Mouse (Mus musculus) myocyte (in vitro differentiated cells): ENCODE measurements around the gene Rtl1. TPM values are rescaled to one million over a fixed set of nuclear protein-coding genes. Genes with fewer than 3 reads are reported as not detected.

Experiments
- H3K27me3 ChIP-seq: one replicate; pipeline ENCODE4 v1.6.1; 2011; ENCODE audit not compliant: control insufficient read depth, insufficient read depth, insufficient read length
- H3K36me3 ChIP-seq: one replicate; pipeline ENCODE4 v1.6.1; 2011; ENCODE audit not compliant: control insufficient read depth, insufficient read depth
- H3K4me2 ChIP-seq: one replicate; pipeline ENCODE4 v1.6.1; 2011; ENCODE audit warnings: low read depth, control low read depth
- H3K4me3 ChIP-seq: one replicate; pipeline ENCODE4 v1.5.1; 2011; ENCODE audit warnings: mild to moderate bottlenecking, control low read depth, moderate library complexity
- H3K79me2 ChIP-seq: one replicate; pipeline ENCODE4 v1.6.1; 2011; ENCODE audit not compliant: control insufficient read depth, insufficient read depth
- H3ac ChIP-seq: one replicate; pipeline ENCODE4 v1.6.1; 2011; ENCODE audit not compliant: control insufficient read depth, insufficient read length
- CEBPB ChIP-seq: IDR thresholded peaks from 2 replicates; pipeline ENCODE4 v1.6.1; 2011; ENCODE audit warnings: mild to moderate bottlenecking, moderate library complexity; ENCODE audit not compliant: poor library complexity, insufficient read depth, severe bottlenecking
- E2F4 ChIP-seq: IDR thresholded peaks from one replicate; pipeline ENCODE4 v1.6.1; 2011; ENCODE audit warnings: mild to moderate bottlenecking, control low read depth, moderate library complexity; ENCODE audit not compliant: insufficient read depth
- MAX ChIP-seq: IDR thresholded peaks from one replicate; pipeline ENCODE4 v1.6.1; 2011; ENCODE audit warnings: low read depth, mild to moderate bottlenecking, control low read depth
- MYOD1 ChIP-seq, 3 experiments: IDR thresholded peaks; one replicate each; pipeline ENCODE4 v1.6.1; 2011; ENCODE audit warnings: control low read depth in 2 of 3, low read depth in 2 of 3, mild to moderate bottlenecking in 2 of 3, moderate library complexity in 1 of 3; ENCODE audit not compliant: insufficient read length in 2 of 3, control insufficient read depth in 1 of 3
- MYOG ChIP-seq, 3 experiments: IDR thresholded peaks; one replicate each; pipeline ENCODE4 v1.6.1; 2011; ENCODE audit warnings: control low read depth in 2 of 3, low read depth in 2 of 3, mild to moderate bottlenecking in 2 of 3; ENCODE audit not compliant: insufficient read length in 2 of 3, control insufficient read depth in 1 of 3, insufficient read depth in 1 of 3
- POLR2A ChIP-seq: IDR thresholded peaks from one replicate; pipeline ENCODE4 v1.6.1; 2011; ENCODE audit warnings: low read depth, mild to moderate bottlenecking, control low read depth, moderate library complexity; ENCODE audit not compliant: insufficient read length
- POLR2AphosphoS2 ChIP-seq: IDR thresholded peaks from one replicate; pipeline ENCODE4 v1.6.1; 2011; ENCODE audit warnings: low read depth, control low read depth; ENCODE audit not compliant: insufficient read length
- REST ChIP-seq: IDR thresholded peaks from one replicate; pipeline ENCODE4 v1.6.1; 2011; ENCODE audit warnings: mild to moderate bottlenecking, control low read depth, moderate library complexity; ENCODE audit not compliant: insufficient read depth, insufficient read length
- SRF ChIP-seq: IDR thresholded peaks from one replicate; pipeline ENCODE4 v1.6.1; 2011; ENCODE audit warnings: low read depth; ENCODE audit not compliant: control insufficient read depth, insufficient read length
- TCF12 ChIP-seq: IDR thresholded peaks from one replicate; pipeline ENCODE4 v1.6.1; 2011; ENCODE audit warnings: mild to moderate bottlenecking, control low read depth; ENCODE audit not compliant: poor library complexity, insufficient read depth, severe bottlenecking
- TCF3 ChIP-seq: IDR thresholded peaks from one replicate; pipeline ENCODE4 v1.6.1; 2011; ENCODE audit warnings: low read depth, control low read depth; ENCODE audit not compliant: insufficient read length
- USF1 ChIP-seq: IDR thresholded peaks from one replicate; pipeline ENCODE4 v1.6.1; 2011; ENCODE audit warnings: low read depth, mild to moderate bottlenecking, control low read depth, moderate library complexity
- polyA plus RNA-seq: library from polyadenylated mRNA; unstranded; fragments of >200 nt; fragmentation: generic; extraction: Trizol; gene quantifications from one replicate; pipeline ENCODE4 v1.2.1, GENCODE M21; 2012; ENCODE audit warnings: missing spikeins

The Rtl1 gene
- polyA plus RNA-seq, 1 experiment = not detected

- H3K36me3 ChIP-seq = no peaks in the 10 kb centered on the region
- H3K27me3 ChIP-seq = peaks cover 28% of the 10 kb centered on the region
- H3K4me2 ChIP-seq = no peak overlapping the region
- no peak overlapping the region for H3K4me3 ChIP-seq
- no peak overlapping the region for H3ac ChIP-seq
- H3K79me2 ChIP-seq = no peaks in the 10 kb centered on the region
- no peak for TF ChIP-seq MAX
- no peak for TF ChIP-seq MYOD1 (IDR thresholded peaks at IDR 0.05; ENCODE audit: control insufficient read depth in 1 of 3, insufficient read length in 2 of 3, low read depth in 2 of 3)
- TF ChIP-seq E2F4 = no peak
- TF ChIP-seq CEBPB = no peak
- TF ChIP-seq REST = no peak
- no peak for TF ChIP-seq POLR2A
- no peak for TF ChIP-seq TCF3
Observed at GRCm38 (mm10) chr12:109558226-109558824, 41.8 kb downstream of the Rtl1 start.

DNA sequence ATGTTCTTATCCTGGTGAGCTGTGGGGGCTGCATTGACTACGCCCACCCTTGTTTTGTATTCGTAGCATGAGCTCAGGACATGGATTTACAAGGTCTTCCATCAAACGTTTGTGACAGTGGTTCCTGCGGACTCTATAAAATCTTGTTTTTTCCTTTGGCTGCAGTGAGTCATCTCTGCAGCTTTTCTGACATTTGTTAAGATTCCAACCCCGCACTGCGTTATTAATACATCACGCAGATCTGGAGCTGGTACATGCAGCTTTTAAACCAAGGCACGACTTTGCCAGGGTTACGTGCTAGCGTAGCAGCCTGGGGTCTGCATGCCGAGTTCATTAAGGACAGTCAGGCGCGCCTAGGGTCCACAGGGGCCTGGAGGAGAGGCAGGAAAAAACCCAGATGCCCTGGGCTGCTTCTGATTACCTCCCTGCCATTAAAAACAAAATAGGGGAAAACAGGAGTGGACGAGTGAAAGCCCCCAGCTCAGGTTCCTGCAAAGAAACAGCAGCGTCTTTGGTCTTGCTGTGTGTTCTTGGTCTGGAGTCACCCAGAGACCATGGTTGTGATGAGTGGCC is 44.2 kb downstream of the Rtl1 start:
- no peak for TF ChIP-seq REST
- Histone ChIP-seq H3K4me3 (no peak overlapping the region), H3K4me2 (no peak overlapping the region), H3K36me3 (no peaks in the 10 kb centered on the region), H3K27me3 (peaks cover 28% of the 10 kb centered on the region), H3K79me2 (no peaks in the 10 kb centered on the region), H3ac (no peak overlapping the region)

- Histone ChIP-seq H3K27me3 (peaks cover 28% of the 10 kb centered on the region), H3ac (no peak overlapping the region), H3K36me3 (no peaks in the 10 kb centered on the region), H3K4me2 (no peak overlapping the region), H3K79me2 (no peaks in the 10 kb centered on the region), H3K4me3 (no peak overlapping the region)
- TF ChIP-seq SRF (no peak), POLR2AphosphoS2 (no peak), TCF12 (no peak), MAX (no peak), REST (no peak), MYOG (IDR thresholded peaks at IDR 0.05; ENCODE audit: control insufficient read depth in 1 of 3, insufficient read depth in 1 of 3, insufficient read length in 2 of 3, low read depth in 2 of 3) (no peak), E2F4 (no peak), TCF3 (no peak), USF1 (no peak), MYOD1 (IDR thresholded peaks at IDR 0.05; ENCODE audit: control insufficient read depth in 1 of 3, insufficient read length in 2 of 3, low read depth in 2 of 3) (no peak), CEBPB (no peak), POLR2A (no peak)
Observed at GRCm38 (mm10) chr12:109553568-109553967, 46.6 kb downstream of the Rtl1 start.

- no peaks in the 10 kb centered on the region for H3K36me3 ChIP-seq
- TF ChIP-seq POLR2A (no peak), MAX (no peak), SRF (no peak), E2F4 (no peak), USF1 (no peak), TCF12 (no peak), MYOG (IDR thresholded peaks at IDR 0.05; ENCODE audit: control insufficient read depth in 1 of 3, insufficient read depth in 1 of 3, insufficient read length in 2 of 3, low read depth in 2 of 3) (no peak), MYOD1 (IDR thresholded peaks at IDR 0.05; ENCODE audit: control insufficient read depth in 1 of 3, insufficient read length in 2 of 3, low read depth in 2 of 3) (no peak), CEBPB (no peak), POLR2AphosphoS2 (no peak), TCF3 (no peak), REST (no peak)
- H3ac ChIP-seq = no peak overlapping the region
- H3K4me3 ChIP-seq = no peak overlapping the region
- H3K4me2 ChIP-seq = no peak overlapping the region
- no peaks in the 10 kb centered on the region for H3K79me2 ChIP-seq
- peaks cover 28% of the 10 kb centered on the region for H3K27me3 ChIP-seq
Observed at GRCm38 (mm10) chr12:109552754-109553525, 47.2 kb downstream of the Rtl1 start.

- Histone ChIP-seq H3K79me2 (no peaks in the 10 kb centered on the region), H3K4me2 (no peak overlapping the region), H3K36me3 (no peaks in the 10 kb centered on the region), H3ac (no peak overlapping the region), H3K27me3 (peaks cover 23% of the 10 kb centered on the region), H3K4me3 (no peak overlapping the region)
- no peak for TF ChIP-seq CEBPB
- TF ChIP-seq TCF3 = no peak
- no peak for TF ChIP-seq E2F4
- TF ChIP-seq USF1 = no peak
- TF ChIP-seq MAX = no peak
- no peak for TF ChIP-seq TCF12
- TF ChIP-seq POLR2A = no peak
- no peak for TF ChIP-seq REST
- no peak for TF ChIP-seq SRF
- TF ChIP-seq POLR2AphosphoS2 = no peak
- TF ChIP-seq MYOD1 (IDR thresholded peaks at IDR 0.05; ENCODE audit: control insufficient read depth in 1 of 3, insufficient read length in 2 of 3, low read depth in 2 of 3) = no peak
- no peak for TF ChIP-seq MYOG (IDR thresholded peaks at IDR 0.05; ENCODE audit: control insufficient read depth in 1 of 3, insufficient read depth in 1 of 3, insufficient read length in 2 of 3, low read depth in 2 of 3)
Observed at GRCm38 (mm10) chr12:109551771-109552170, 48.4 kb downstream of the Rtl1 start.
